Mouse (Mus musculus) megakaryocyte-erythroid progenitor cell, adult 5 weeks (primary cell): ENCODE measurements around the gene Adora2a. TPM values are rescaled to one million over a fixed set of nuclear protein-coding genes. Genes with fewer than 3 reads are reported as not detected.

ENCODE experiments used
- polyA plus RNA-seq: library from polyadenylated mRNA; stranded (reverse); fragments of >175 nt; gene quantifications from 2 replicates; pipeline ENCODE4 v1.2.3, GENCODE M21; 2012

The Adora2a gene
- 4.6 and 7.1 TPM in 2 replicates for polyA plus RNA-seq

DNA sequence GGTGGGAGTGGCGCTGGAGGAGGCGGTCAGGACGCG, at the start of gene Adora2a:
Gene Adora2a (plus strand): TSS at position 6 of the 36 bp plus-strand sequence.

Other genes with a start within 250 kb of the Adora2a start
- gene Specc1l, start 104.8 kb upstream of the Adora2a start, polyA plus RNA-seq: 8.3 and 10.5 TPM in 2 replicates
- gene Upb1, start 84.2 kb downstream of the Adora2a start, polyA plus RNA-seq: 0.35 and 0.75 TPM in 2 replicates
- 27.9 and 31.9 TPM in 2 replicates for gene Snrpd3, start 200.7 kb downstream of the Adora2a start, polyA plus RNA-seq
- 8.0 and 9.2 TPM in 2 replicates for gene Gucd1, start 201.1 kb downstream of the Adora2a start, polyA plus RNA-seq
- 0.02 TPM in 1 of 2 replicates, not detected in the other for gene Lrrc75b, start 243.5 kb downstream of the Adora2a start, polyA plus RNA-seq
- gene Ggt1, start 244.7 kb downstream of the Adora2a start, polyA plus RNA-seq: 1.2 and 1.8 TPM in 2 replicates